Mouse (Mus musculus): ENCODE measurements around the gene Trhde.

DNA sequence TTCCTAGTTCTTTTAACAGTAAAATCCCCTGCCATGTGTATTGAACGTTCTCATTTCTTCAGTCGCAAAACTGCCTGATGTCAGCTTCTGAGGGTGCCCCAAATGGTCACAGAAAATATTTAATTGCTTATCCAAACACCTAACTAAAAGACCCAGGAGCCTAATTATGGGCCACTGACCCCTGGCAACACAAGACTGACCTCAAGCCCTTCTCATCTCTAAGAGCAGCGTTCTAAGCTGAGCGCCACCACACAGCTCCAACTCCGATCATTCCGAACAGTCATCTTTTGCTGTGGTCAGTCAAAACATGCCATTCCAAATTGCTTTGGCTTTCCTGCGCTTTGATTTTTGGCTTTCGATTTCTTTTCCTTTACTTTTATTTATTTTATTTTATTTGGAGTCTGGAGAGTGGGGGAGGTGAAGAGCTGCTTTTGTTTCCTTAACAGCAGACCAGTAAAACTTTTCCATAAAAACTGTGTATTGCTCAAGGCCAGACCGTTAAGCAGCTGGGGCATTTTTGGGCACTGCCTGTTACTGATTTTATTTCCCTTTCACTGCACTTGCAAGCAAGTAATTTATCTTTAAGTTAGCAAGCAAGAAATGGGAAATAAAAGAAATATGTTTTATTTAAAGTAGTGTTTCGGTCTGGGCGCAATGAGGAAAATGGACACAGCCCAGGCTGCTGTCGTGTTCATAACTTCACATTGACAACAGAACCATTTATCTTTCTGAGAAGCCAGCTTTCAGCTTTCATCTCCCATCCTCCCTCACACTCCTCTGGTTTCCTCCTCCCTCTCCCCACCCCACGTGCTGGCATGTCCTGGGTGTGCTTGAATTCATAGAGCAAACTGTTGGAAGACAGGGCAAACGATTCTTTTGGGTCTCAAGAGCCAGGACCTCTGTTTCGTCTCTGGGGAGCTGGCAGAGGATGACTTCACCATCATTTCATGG is 59.1 kb downstream of the Trhde start:
- TF ChIP-seq POLR2A (IDR thresholded peaks at IDR 0.05; ENCODE audit: low read depth, low read length) (no peak), CTCF (conservative IDR thresholded peaks at IDR 0.05; ENCODE audit: insufficient read depth, insufficient read length, low read depth, low read length) (no peak)

All from kidney, adult 2 months (tissue).